Mouse (Mus musculus) hindbrain, embryonic 14.5 days (tissue): ENCODE measurements around the gene Dab1. TPM values are rescaled to one million over a fixed set of nuclear protein-coding genes. Genes with fewer than 3 reads are reported as not detected.

Experiments used
- ATAC-seq: fragments of 200-750 bp; cut with Nextera tagmentation; 2 replicates; pipeline ENCODE4 v1.8.0; 2017; ENCODE audit warnings: moderate number of reproducible peaks, mild to moderate bottlenecking, moderate TSS enrichment, moderate library complexity; ENCODE audit not compliant: low FRiP score
- DNase-seq: peaks from one replicate; pipeline ENCODE4 v3.0.0-alpha.2; 2015; ENCODE audit warnings: low spot score
- H3K27ac ChIP-seq: fragments of 300-500 bp; sonication (generic); 2 replicates; pipeline ENCODE4 v1.5.1; 2014; ENCODE audit warnings: mild to moderate bottlenecking, moderate library complexity
- H3K27me3 ChIP-seq: fragments of 300-500 bp; sonication (generic); 2 replicates; pipeline ENCODE4 v1.6.1; 2014; ENCODE audit warnings: mild to moderate bottlenecking, low read length, mixed read lengths; ENCODE audit not compliant: control insufficient read depth, insufficient read depth
- H3K36me3 ChIP-seq: fragments of 300-500 bp; sonication (generic); replicated peaks from 2 replicates; pipeline ENCODE4 v1.6.1; 2014; ENCODE audit not compliant: control insufficient read depth, insufficient read depth
- H3K4me1 ChIP-seq: fragments of 300-500 bp; sonication (generic); replicated peaks from 2 replicates; pipeline ENCODE4 v1.6.1; 2014; ENCODE audit warnings: antibody characterized with exemption, low read length, mixed read lengths; ENCODE audit not compliant: control insufficient read depth, insufficient read depth
- H3K4me2 ChIP-seq: fragments of 300-500 bp; sonication (generic); replicated peaks from 2 replicates; pipeline ENCODE4 v1.6.1; 2014; ENCODE audit warnings: mild to moderate bottlenecking, moderate library complexity
- H3K4me3 ChIP-seq: fragments of 300-500 bp; sonication (generic); replicated peaks from 2 replicates; pipeline ENCODE4 v1.5.1; 2014; ENCODE audit warnings: mild to moderate bottlenecking, low read length
- H3K9ac ChIP-seq: fragments of 300-500 bp; sonication (generic); 2 replicates; pipeline ENCODE4 v1.6.1; 2014
- H3K9me3 ChIP-seq: fragments of 300-500 bp; sonication (generic); 2 replicates; pipeline ENCODE4 v1.6.1; 2016; ENCODE audit warnings: low read length; ENCODE audit not compliant: control insufficient read depth
- WGBS: fragments of 180-500 bp; shearing (Covaris S2); extraction: QIAGEN DNeasy Blood & Tissue Kit; methylation state at CpG from one replicate; pipeline ENCODE4 v1.1.7; 2014; 5-methylcytosine and 5-hydroxymethylcytosine counted together
- polyA plus RNA-seq: library from polyadenylated mRNA; unstranded; fragments of >200 nt; fragmentation: Nextera tagmentation; extraction: Ambion mirVana; gene quantifications from 2 replicates; pipeline ENCODE4 v1.2.1, GENCODE M21; 2014

The Dab1 gene
- polyA plus RNA-seq, 1 experiment from 2014 or later: 62.9 TPM

DNA sequence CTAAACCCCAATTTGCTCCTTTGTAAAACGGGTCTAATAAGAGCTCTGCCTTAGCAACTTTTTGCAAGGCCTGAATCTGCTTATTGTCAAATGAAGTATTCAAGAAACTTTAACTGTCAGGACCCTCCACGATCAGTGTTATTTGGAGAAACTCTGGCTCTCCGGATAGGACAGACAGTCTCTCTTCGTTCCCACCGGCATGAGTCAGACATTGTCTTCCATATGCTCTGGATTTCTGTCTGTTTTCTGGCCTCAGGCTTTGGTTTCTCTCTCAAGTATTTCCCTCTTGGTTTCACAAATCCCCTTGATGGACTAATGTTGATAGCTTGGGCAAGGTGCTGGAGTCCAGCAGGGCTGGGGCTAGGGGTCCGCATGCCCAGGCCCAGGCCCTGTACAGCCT is 59.3 kb downstream of the Dab1 start:
- Histone ChIP-seq H3K4me3 (no peak overlapping the region), H3K27ac (no peak overlapping the region), H3K36me3 (no peaks in the 10 kb centered on the region), H3K4me2 (no peak overlapping the region), H3K27me3 (no peaks in the 10 kb centered on the region), H3K4me1 (no peaks in the 10 kb centered on the region), H3K9ac (no peak overlapping the region), H3K9me3 (no peaks in the 10 kb centered on the region)
- DNase-seq: no peak
- no peak for ATAC-seq
- WGBS: 91% methylated on average over 6 of the region's 6 CpGs

DNA sequence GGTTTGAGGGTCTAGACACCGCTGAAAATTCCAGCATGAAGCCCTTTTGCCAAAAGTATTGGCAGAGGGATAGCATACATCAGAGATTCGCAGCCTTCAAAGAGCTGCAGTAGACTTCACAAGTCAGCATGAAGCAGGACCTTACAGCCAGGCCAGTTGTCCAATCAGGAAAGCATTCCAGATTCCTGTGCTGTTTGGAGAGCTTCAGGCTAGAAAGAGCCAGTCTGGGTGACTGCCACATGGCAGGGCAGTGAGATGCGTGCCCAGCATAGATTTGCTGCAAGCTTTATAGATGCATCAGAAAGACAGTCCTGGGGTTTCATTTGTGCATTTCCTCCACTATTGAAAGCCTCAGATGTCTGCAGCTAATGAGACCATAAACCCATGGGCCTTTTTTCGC is 66.0 kb downstream of the Dab1 start:
- WGBS: 83% methylated on average over 4 of the region's 4 CpGs
- ATAC-seq (no peak), DNase-seq (no peak)
- H3K9ac ChIP-seq: no peak overlapping the region
- no peaks in the 10 kb centered on the region for H3K4me1 ChIP-seq
- H3K4me3 ChIP-seq: no peak overlapping the region
- H3K27me3 ChIP-seq: no peaks in the 10 kb centered on the region
- no peaks in the 10 kb centered on the region for H3K36me3 ChIP-seq
- no peak overlapping the region for H3K4me2 ChIP-seq
- no peaks in the 10 kb centered on the region for H3K9me3 ChIP-seq
- no peak overlapping the region for H3K27ac ChIP-seq

- ATAC-seq (no peak), DNase-seq (peak; percentile 38)
- 49% methylated on average over 3 of the region's 3 CpGs for WGBS
- Histone ChIP-seq H3K36me3 (no peaks in the 10 kb centered on the region), H3K27ac (no peak overlapping the region), H3K4me2 (no peak overlapping the region), H3K4me1 (no peaks in the 10 kb centered on the region), H3K27me3 (no peaks in the 10 kb centered on the region), H3K9me3 (no peaks in the 10 kb centered on the region), H3K4me3 (no peak overlapping the region), H3K9ac (no peak overlapping the region)
Observed at GRCm38 (mm10) chr4:103691717-103692116, 72.6 kb downstream of the Dab1 start.

DNA sequence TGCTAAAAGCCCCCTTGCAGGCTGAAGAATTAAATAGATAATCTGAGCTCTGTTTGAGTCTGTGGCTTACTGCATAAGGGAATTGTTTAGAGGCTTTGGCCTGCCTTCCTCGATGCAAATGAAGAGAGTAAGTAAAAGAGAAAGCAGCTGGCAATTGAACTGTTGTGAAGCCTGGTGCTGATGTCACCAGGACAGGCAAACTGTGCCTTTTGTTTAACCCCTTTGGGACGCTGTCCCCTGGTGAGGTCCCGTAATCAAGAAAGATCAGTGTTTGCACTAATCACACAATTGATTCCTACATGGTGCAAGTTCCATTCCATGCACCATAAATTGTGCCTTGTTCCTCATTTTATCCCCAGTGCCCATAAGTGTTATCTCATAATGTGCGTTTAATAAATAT is 80.6 kb downstream of the Dab1 start:
- WGBS: 24% methylated on average over 4 of the region's 4 CpGs
- peaks cover 16% of the 10 kb centered on the region; the same call in 1 of the 2 replicates for H3K4me1 ChIP-seq
- no peaks in the 10 kb centered on the region for H3K9me3 ChIP-seq
- H3K36me3 ChIP-seq: no peaks in the 10 kb centered on the region
- ATAC-seq (no peak), DNase-seq (no peak)
- no peaks in the 10 kb centered on the region for H3K27me3 ChIP-seq
- no peak overlapping the region for H3K9ac ChIP-seq
- H3K27ac ChIP-seq: no peak overlapping the region
- no peak overlapping the region for H3K4me2 ChIP-seq
- no peak overlapping the region for H3K4me3 ChIP-seq

DNA sequence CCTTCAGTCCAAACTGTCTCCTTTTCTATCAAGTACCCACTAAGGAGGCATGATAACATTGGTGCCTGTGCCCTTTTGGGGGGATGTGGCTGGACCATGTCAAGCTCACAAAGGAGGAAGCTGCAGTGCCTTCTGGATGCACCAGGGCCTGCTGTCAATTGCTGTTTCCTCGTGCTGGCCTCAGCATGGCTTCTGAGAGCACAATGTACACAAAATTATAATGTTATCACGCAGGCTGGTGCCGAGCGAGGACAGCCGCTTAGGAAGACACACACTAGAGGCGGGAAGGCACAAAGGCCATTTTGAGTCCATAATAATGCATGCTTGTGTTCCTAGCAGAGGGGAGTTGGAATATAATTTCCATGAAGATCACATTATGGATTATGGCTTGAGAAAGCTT is 81.2 kb downstream of the Dab1 start:
- Histone ChIP-seq H3K4me1 (peaks cover 16% of the 10 kb centered on the region; the same call in 1 of the 2 replicates), H3K27ac (no peak overlapping the region), H3K4me3 (no peak overlapping the region), H3K27me3 (no peaks in the 10 kb centered on the region), H3K4me2 (no peak overlapping the region), H3K9me3 (no peaks in the 10 kb centered on the region), H3K9ac (no peak overlapping the region), H3K36me3 (no peaks in the 10 kb centered on the region)
- no peak for DNase-seq
- ATAC-seq: peak; percentile 24; the same call in 1 of the 2 replicates
- WGBS: 27% methylated on average over 6 of the region's 6 CpGs

- DNase-seq (no peak), ATAC-seq (no peak)
- no peak overlapping the region for H3K9ac ChIP-seq
- no peaks in the 10 kb centered on the region for H3K36me3 ChIP-seq
- H3K4me3 ChIP-seq: no peak overlapping the region
- 72% methylated on average over 3 of the region's 3 CpGs for WGBS
- no peak overlapping the region for H3K4me2 ChIP-seq
- peaks cover 16% of the 10 kb centered on the region; the same call in 1 of the 2 replicates for H3K4me1 ChIP-seq
- no peak overlapping the region for H3K27ac ChIP-seq
- H3K27me3 ChIP-seq: no peaks in the 10 kb centered on the region
- H3K9me3 ChIP-seq: no peaks in the 10 kb centered on the region
Observed at GRCm38 (mm10) chr4:103702137-103702536, 83.0 kb downstream of the Dab1 start.

- Histone ChIP-seq H3K4me1 (peaks cover 13% of the 10 kb centered on the region; the same call in 1 of the 2 replicates), H3K27ac (no peak overlapping the region), H3K4me3 (no peak overlapping the region), H3K9me3 (no peaks in the 10 kb centered on the region), H3K9ac (no peak overlapping the region), H3K36me3 (no peaks in the 10 kb centered on the region), H3K4me2 (no peak overlapping the region), H3K27me3 (no peaks in the 10 kb centered on the region)
- ATAC-seq: no peak
- no peak for DNase-seq
- WGBS: 83% methylated on average over 2 of the region's 2 CpGs
Observed at GRCm38 (mm10) chr4:103704477-103704876, 85.3 kb downstream of the Dab1 start.

DNA sequence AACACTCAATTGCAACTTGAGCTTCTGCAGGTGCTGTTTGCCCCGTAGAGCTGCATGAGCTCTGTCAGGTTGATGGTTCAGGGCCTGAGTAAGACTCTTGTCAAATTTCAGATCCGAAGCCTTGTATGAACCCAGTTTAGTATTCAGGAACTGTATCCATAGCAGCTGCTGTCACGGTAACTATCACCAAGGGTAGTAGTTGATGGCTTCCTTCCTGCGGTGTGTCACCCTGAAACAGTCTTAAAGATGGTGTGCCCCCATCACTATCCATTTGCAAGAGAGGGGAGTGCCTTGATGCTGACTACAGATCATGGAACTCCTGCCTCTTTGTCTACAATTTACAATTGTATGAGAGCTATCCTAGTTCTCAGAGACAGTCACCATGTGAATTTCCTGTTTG is 87.3 kb downstream of the Dab1 start:
- 77% methylated on average over 4 of the region's 4 CpGs for WGBS
- DNase-seq: no peak
- ATAC-seq: no peak

DNA sequence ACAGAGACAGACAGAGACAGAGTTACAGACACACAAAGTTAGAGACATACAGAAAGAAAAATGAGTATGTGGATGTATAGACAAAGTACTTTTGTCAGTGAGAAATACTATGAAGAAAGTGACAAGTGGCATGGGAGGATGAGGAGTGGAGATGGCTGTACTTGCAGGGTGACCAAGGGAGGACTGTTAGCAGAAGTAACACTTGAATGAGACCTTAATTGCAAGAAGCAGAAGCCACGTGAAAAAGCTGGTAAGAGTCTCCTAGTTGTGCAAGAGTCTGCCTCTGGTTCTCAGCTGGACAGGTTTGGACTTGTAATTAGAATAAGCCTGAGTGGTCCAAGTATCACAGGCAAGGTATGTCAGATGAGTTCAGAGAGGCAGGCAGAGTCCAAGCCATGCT is 88.0 kb downstream of the Dab1 start:
- 70% methylated on average over 1 of the region's 1 CpGs for WGBS

More for the DNA sequence above, 87.3 kb downstream of the Dab1 start:
- Histone ChIP-seq H3K4me3 (no peak overlapping the region), H3K36me3 (no peaks in the 10 kb centered on the region), H3K4me1 (no peaks in the 10 kb centered on the region), H3K4me2 (no peak overlapping the region), H3K9ac (no peak overlapping the region), H3K27ac (no peak overlapping the region), H3K9me3 (no peaks in the 10 kb centered on the region), H3K27me3 (no peaks in the 10 kb centered on the region)

DNA sequence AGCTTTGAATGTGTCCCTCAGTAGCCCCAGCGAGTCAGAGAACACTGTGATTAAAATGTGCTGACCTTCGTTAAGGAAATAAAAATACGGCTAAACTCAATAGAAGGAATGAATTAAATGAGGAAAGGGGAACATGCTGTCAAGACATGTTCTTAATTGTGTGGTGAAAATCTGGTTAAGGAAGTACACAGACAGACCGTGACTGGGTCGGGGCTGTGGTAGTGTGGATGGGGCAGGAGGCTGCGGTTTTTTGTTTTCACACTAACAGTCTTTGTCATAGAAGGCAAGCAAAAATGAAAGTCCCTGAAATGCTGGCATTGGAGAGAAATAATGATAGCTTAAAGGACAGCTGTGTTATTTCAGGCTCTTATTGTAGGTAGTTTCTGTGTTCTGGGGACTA is 92.2 kb downstream of the Dab1 start:
- H3K27ac ChIP-seq: no peak overlapping the region
- DNase-seq (no peak), ATAC-seq (no peak)
- H3K27me3 ChIP-seq: no peaks in the 10 kb centered on the region
- H3K4me3 ChIP-seq: no peak overlapping the region
- H3K4me2 ChIP-seq: no peak overlapping the region
- WGBS: 75% methylated on average over 6 of the region's 6 CpGs
- no peaks in the 10 kb centered on the region for H3K36me3 ChIP-seq
- no peaks in the 10 kb centered on the region for H3K4me1 ChIP-seq
- H3K9ac ChIP-seq: no peak overlapping the region
- no peaks in the 10 kb centered on the region for H3K9me3 ChIP-seq

More for the DNA sequence above, 88.0 kb downstream of the Dab1 start:
- DNase-seq (no peak), ATAC-seq (no peak)
- Histone ChIP-seq H3K4me2 (no peak overlapping the region), H3K27ac (no peak overlapping the region), H3K27me3 (no peaks in the 10 kb centered on the region), H3K4me1 (no peaks in the 10 kb centered on the region), H3K4me3 (no peak overlapping the region), H3K9me3 (no peaks in the 10 kb centered on the region), H3K36me3 (no peaks in the 10 kb centered on the region), H3K9ac (no peak overlapping the region)
